Mouse (Mus musculus) c-Kit-positive CD71-positive TER-119-negative erythroid progenitor cells, embryonic 14.5 days (primary cell): ENCODE measurements around the gene Prr13.

Experiments
- DNase-seq: peaks from one replicate; pipeline ENCODE4 v3.0.0-alpha.2; 2013; ENCODE audit warnings: low read depth

The Prr13 gene

GRCm38 (mm10) chr15:102460971-102461370, 2.1 kb downstream of the Prr13 start:
- peak; percentile 49 for DNase-seq

GRCm38 (mm10) chr15:102461430-102462075, 2.7 kb downstream of the Prr13 start:
- no peak for DNase-seq

- DNase-seq: peak; percentile 48
These were observed 4.8 kb downstream of the Prr13 start for GRCm38 (mm10) chr15:102463666-102464065.

- no peak for DNase-seq
These were observed 10.0 kb downstream of the Prr13 start for GRCm38 (mm10) chr15:102468675-102469370.

- DNase-seq: peak; percentile 96
These were observed 11.4 kb downstream of the Prr13 start, which contains the start of gene Pcbp2 for GRCm38 (mm10) chr15:102470183-102470604. Pcbp2 (plus strand) TSS chr15:102470539.

GRCm38 (mm10) chr15:102470605-102471294, 11.9 kb downstream of the Prr13 start:
- DNase-seq: peak; percentile 41

GRCm38 (mm10) chr15:102471295-102471645, 12.4 kb downstream of the Prr13 start:
- DNase-seq: no peak

GRCm38 (mm10) chr15:102471727-102472126, 12.9 kb downstream of the Prr13 start:
- DNase-seq: no peak

- DNase-seq: no peak
These were observed 14.4 kb downstream of the Prr13 start for GRCm38 (mm10) chr15:102473246-102473645.

- DNase-seq: no peak
These were observed 15.7 kb downstream of the Prr13 start for GRCm38 (mm10) chr15:102474520-102474919.

- DNase-seq: no peak
These were observed 24.3 kb downstream of the Prr13 start for GRCm38 (mm10) chr15:102483136-102483535.

- no peak for DNase-seq
These were observed 27.0 kb downstream of the Prr13 start for GRCm38 (mm10) chr15:102485853-102486252.

- DNase-seq: no peak
These were observed 28.8 kb downstream of the Prr13 start for GRCm38 (mm10) chr15:102487664-102488063.

GRCm38 (mm10) chr15:102498322-102498721, 39.5 kb downstream of the Prr13 start:
- no peak for DNase-seq

- no peak for DNase-seq
These were observed 40.5 kb downstream of the Prr13 start for GRCm38 (mm10) chr15:102499370-102499769.

- DNase-seq: no peak
These were observed 41.0 kb downstream of the Prr13 start for GRCm38 (mm10) chr15:102499851-102500250.

- DNase-seq: no peak
These were observed 41.7 kb downstream of the Prr13 start for GRCm38 (mm10) chr15:102500479-102500878.

GRCm38 (mm10) chr15:102501084-102501814, 42.4 kb downstream of the Prr13 start:
- no peak for DNase-seq

- no peak for DNase-seq
These were observed 43.5 kb downstream of the Prr13 start for GRCm38 (mm10) chr15:102502254-102502840.

- no peak for DNase-seq
These were observed 44.6 kb downstream of the Prr13 start, which contains the start of gene Gm10337 for GRCm38 (mm10) chr15:102503447-102503846. Gm10337 (plus strand) TSS chr15:102503722.

GRCm38 (mm10) chr15:102503924-102504782, 45.3 kb downstream of the Prr13 start:
- no peak for DNase-seq
